Mouse (Mus musculus): Measurements from ENCODE around the gene Fam229a.

The Fam229a gene

DNA sequence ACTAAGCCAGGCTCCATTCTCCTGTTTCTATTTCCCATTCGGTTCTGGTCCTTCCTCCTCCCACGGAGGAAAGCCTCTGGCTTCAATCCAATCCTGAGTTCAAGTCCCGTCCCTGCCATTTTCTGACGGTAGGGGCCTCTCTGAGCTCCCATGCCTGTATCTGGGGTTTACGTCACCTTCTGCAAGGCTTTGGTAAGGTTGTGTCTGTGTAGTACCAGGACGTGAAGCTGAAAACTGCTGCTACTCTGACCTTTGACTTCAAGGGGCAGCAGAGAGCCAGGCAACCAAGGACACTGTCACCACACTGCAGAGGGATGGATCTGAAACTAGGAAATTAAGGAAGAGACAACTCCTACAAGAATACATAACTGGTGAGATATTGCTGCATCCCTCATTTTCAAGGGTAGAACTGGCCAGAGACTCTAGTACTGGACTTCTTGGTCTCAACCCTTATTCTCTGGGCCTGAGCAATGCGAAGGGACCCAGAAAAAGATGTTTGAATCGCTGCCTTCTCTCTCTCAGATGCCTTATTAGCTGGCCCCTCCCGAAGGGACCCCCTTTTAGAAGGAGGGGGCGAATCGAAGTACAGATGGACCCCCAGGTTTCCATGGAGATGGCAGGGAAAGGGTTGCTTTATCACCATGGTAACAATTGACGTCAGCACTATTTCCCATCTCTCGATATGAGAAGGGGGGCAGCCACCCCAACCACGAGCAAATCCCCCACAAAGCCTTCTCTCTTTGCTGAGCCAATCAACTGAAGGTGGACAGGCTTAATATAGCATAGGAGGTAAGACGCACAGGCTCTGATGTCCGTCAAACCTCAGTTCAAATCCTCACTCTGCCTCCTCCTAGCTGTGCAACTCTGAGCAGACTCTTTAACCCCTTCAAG, 4.9 kb downstream of the Fam229a start:
- DNase-seq, result peak in 1 of 2 experiments; percentile 25

DNA sequence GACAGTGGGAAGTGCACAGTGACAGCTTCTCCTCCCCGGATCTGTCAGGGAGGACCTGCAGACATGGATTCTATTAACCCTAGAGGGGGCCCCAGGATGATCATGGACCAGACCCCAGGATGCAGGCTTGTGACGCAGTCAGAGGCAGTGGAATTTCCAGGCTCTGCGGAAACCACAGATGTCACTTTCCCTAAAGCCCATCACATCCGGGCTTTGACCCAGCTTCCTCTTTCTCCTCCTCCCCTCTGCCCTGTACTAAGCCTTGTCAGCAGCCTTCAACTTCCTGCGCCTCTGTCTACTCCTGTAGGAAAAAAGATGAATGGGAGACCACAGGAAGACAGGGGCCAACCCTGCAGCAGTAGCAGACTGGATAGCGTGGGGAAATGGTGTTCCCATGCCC, 5.6 kb downstream of the Fam229a start:
- DNase-seq, result peak; percentile 57 to 63

DNA sequence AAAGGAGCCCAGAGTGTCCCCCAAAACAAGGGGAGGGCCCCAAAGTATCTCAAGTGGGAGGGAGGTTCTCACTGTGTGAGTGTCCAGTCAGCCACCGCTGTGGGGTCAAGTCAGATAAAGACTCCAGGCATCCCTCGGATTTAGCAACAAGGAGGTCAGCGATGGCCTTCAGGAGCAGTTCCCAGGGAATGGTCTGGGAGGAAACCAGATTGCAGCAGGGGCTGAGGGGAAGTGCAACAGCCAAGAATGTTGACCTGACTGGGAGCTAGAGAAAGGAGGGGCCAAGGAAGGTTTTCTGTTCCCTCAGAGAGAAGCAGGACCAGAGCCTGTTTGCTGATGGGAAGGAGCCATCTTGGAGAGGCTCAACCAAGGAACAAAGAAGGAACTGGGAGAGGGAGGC, 8.0 kb downstream of the Fam229a start:
- DNase-seq, result no peak

DNA sequence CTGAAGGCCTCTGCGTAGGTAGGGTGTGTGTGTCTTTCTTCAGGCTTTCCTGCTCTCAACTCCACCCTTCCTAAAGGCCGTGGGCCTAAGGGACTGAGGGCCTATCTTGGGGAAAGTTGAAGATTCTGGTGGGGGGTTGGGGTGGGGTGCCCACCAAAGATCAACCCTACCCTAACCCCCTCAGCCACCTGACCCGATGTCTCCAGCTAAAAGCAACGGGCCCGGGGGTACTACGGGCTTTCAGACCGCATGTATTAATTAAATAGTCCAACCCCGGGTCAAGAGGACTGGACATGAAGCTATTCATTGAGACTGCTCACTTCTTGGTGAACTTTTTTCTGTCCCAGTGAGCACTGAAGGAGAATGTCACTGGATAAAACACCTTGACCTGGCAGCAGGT, 9.0 kb downstream of the Fam229a start:
- DNase-seq, result no peak

DNA sequence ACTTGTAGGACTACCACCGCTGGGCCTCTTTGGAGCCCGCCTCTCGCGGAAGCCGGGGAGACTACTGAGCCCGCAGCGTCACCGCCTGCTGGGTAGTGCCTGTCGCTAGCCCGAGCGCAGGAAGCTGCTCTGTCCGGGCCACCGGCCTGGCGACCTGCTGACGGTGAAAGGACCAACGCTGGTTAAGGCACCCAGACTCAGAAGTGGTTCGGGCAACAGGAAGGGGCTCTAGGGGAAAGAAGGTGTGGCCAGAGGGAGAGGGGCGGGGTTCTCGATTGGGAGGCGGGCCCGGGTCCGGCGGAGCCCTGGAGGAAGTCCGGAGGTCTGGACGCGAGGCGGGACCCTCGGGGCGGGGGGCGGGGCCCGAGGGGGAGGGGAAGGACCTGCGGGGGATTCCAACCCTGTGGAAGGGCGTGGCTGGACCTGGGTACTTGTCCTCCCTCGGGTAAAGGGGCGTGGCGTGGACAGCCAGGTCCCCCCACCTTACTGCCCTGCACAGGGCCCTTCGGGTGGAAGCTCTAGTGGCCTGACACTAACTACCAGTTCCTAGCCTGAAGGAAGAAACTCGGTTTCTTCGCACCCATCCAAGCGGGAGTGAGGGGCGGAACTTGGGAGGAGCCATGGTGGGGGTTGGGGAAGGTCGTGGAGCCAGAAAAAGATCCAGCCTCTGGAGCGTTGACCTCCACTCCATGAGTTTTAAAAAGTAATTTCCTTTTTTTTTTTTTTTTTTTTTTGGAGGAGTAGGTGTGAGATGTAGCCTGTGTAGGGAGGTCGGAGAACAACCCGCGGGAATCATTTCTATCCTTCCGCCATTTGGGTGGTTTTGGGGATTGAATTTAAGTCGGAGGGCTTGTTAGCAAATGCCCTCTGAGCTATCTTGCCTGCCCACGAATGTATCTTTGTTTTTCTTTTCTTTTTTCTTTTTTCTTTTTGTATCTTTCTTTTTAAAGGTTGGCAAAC, 9.9 kb downstream of the Fam229a start:
- peak; percentile 87 to 88 for DNase-seq

DNA sequence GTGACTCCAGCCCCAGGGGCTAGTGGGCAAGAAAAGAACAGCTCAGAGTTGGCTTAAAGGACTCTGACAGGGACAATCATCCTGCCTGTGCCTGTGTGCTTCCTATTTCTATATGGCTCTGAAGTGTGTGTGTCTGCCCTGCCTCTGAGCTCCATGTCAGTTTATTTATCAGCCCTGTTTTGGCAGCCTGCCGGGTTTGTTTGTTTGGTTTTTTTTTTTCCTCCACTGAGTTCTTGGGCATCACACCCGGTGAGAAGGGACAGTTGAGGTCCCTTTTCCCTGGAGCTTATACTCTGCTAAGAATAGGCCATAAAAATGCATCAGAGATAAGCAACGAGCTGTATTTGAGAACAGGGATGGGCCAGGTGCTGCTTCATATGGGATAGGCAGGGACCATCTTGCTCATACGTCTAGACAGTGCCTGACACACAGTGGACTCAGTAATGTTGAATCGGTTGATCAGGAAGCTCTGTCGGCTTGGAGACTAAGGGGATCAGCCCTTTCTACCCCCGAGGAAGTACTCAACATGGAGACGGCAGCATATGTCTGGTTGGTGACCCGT, 11.4 kb downstream of the Fam229a start:
- DNase-seq, result no peak

DNA sequence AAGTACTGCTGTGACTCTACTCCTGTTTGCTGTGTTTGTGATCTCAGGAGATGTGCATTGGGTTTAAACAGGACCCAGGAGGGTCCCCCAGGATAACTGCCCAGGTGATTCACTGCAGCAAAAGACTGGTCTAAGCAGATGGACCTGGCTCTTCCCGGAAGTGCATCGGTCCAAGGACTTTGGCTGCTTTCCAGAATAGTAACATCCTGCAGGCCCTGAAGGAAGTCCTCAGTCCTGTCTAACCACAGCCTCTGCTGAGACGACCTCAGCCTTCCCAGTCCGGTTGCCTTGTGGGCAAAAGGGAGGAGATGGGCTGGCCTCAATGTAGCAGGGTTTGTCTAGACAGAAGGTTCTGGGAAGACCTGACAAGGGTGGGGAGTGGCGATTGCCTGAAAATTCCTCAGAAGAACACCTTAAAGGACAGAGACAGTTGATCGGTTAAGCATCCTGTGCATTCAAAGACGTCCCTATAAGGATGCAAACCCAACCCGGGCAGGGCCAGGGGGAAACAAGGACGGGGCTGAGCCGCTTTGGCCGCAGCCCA, 12.0 kb downstream of the Fam229a start:
- DNase-seq, result no peak

DNA sequence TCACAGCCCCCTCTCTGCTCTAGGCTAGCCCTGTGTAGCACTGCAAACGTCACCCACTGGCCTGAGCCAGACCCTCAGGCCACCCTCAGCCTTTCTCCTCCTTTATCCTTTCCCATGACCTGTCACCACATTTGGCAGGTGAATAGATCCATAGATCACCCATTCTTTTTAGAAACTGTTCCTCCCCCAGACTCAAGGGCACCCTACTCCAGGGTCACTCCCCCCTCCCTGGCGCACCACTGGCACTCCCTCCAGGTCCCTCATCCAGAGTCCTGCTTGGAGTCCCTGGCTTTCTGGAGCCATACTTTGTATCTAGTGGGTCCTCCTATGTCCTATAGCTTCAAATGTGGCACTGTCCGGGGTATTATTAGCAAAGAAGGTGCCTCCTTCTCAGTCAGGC, 14.5 kb downstream of the Fam229a start:
- no peak for DNase-seq

DNA sequence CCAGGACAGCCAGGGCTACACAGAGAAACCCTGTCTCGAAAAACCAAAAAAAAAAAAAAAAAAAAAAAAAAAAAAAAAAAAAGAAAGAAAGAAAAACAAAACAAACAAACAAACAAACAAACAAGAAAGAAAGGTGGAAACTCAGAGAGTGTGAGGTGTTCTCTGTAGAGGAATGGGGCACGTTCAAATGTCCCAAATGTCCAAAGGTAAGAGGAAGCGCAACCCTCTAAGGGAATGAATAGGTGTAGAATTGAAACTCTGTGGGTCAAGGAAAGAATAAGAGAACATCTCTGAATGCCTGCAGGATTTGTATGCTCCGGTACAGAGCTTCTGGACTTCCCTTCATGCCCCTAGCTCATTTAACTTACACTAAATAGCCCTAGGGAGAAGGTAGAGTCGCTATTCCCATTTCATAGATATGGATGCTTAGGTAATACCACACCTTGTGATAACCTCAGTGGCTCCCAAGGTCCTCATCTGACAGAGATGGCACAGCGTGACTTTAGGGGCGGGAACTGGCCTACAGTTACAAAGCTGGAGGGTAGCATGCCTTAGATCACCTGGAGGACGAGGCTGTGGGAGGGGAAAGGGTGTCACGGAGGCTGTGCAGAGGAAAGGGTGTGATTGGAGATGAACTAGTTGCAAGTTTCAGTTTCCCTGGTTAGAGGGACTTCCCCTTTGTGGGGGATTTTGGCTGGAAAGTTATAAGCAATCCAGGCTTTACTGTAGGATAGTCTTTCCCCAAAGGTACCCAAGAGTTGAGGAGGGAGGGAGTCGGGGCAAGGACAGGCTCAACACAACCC, 16.6 kb downstream of the Fam229a start:
- DNase-seq, result no peak

DNA sequence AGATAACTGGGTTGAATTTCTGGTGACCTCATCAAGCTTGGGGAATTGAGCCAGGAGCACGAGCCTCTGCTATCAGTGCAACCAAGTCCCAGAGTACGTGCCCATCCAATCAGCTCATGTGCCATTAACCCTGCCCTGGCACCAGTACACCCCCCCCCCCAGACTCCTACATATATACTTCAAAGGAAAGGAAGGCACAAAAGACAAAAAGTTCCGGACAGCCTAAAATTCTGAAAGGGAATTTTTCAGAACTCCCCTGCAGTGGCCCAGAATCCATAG, 17.2 kb downstream of the Fam229a start:
- DNase-seq, result no peak

DNA sequence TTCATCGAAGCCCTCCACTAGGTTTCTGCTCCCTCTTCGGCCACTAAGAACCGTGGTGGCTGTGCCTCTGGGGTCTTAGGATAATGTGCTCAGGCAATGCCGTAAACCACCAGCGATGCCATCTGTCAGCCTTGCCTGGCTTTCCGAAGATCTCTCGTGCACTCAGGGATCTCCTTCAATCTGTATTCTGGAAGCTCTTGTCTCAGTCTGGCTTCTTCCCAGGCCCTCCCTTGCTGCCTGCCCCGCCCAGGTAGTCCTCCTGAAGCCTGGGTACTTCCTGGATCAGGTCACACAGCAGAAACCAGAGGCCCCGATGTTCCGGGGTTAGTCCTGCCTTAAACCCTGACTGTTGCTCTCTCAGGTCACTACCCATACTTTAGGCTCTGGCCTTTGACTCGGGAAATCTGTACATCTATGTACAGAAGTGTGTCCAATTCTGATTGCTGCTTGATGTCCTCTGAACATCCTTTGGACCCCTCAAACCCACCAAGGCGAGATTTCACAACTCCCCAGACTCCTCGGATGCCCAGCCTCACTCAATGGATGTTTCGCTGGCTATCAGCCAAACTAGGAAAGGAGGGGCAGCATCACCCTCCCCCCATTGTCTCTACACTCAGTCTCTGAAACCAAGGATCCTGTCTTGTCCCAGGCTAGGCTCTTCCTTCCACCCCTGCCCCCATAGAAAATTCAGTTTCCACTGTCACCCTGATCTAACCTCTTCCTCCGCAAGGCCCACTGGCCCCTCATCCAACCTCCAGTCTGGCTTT, 18.0 kb downstream of the Fam229a start:
- DNase-seq, result no peak

DNA sequence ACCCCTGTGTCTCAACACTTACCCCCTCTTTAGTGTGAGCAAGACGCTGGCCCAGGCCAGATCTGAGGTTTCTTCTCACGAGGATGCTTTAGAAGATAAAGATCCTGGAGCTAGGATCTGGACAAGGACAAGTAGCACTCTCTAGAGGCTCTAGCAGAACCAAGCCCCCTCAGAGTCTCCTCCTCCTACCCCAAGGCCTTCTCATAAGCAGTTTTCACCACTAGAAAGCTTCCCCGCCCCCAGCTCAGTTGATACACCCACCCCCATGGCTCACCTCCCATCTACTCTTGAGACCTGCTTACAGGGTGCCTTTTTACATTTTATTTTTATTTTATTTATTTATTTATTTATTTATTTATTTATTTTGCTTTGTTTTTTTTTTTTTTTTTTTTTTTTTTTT, 18.7 kb downstream of the Fam229a start:
- DNase-seq, result no peak

DNA sequence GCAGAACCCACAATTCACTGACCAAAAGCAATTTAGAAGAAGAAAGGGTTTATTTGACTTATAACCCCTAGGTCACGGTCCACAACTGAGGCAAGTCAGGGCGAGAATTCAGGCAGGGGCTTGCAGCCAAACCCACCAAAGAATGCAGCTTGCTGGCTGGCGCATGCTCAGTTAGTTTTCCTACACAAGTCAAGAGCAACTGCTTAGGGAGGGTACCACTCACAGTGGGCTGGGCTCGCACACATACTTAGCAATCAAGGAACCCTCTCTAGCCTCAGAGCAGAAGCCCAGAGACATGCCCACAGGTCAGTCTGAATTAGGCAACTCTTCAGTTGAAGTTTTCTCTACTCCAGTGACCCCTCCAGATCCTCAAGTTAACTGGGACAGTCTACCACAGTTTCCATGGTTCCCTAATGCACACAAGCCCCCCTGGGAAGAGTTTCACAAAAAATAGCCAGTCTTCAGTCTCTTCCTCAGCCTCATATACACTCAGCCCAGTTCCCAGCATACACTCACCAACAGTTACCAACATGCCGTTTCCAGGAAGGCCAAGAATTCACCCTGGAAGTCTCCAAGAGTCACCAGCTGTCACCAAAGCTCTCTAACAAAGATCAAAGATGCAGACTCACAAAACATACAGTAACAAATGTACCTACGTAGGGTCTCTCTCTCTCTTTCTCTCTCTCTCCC, 19.9 kb downstream of the Fam229a start:
- DNase-seq, result no peak

DNA sequence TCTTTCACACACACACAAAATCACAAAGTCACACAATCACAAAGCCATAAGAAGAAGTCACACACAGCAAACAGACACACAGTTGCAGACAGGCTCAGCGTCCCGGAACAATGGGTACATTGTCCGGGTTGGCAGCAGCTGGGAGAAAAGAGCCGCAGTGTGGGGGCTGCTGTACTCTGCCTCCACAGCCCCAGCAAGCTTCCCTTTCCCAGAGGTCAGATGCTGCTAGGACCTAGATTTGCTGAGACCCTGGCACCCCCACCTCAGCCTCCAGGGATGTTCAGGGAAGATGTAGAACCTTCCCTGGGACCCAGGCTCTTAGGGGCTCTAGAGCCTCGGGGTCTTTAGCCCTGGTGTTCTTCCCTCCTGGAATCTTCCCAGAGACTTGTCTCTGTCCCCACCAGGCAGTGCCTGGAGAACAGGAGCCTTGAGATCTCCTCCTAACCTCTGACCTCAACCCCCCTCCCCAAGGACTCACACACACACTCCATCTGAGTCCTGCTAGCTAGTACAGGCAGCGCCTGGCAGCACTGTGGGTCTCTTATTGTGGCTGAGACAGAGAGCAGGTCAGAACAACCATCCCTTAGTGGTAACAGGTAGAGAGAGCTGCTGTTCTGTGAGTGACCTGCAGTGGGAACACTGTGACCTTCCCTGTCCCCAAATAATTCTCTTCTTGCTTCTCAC, 20.6 kb downstream of the Fam229a start:
- DNase-seq, result no peak

DNA sequence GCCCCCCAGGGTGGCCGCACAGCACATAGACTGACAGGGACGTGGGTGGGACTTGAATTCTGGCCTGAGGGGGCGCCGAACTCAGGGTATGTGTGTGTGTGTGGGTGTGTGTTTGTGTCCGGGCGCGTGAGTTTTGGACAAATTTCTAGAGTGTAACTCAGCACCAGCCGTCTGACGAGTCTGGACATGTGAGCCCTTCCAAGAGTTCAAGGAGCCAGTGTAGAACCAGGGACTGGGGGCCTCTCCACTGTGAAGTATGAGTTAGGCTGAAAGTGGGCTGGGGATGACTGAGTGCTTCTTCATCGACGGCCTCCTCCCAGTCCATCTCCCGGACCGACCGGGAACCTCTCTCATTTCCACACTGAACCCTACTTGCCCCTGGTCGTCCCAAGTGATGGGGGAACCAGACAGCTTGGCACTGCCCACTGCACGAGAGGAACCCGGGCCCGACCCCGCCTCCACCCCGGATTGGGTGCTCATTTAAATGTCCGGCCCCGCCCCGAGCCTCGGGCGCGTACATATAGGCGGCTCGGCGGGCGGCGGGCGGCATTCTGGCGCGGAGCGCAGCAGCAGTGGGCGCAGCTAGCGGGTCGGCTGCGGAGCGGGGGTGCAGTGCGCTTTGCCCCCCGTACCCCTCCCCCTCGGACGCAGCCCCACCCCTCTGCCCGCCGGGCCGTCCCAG, 22.2 kb downstream of the Fam229a start, which contains the start of gene Marcksl1:
Gene Marcksl1, plus strand, starts transcription at position 496 of the 682 bp plus-strand sequence.
- peak; percentile 72 to 79 for DNase-seq

DNA sequence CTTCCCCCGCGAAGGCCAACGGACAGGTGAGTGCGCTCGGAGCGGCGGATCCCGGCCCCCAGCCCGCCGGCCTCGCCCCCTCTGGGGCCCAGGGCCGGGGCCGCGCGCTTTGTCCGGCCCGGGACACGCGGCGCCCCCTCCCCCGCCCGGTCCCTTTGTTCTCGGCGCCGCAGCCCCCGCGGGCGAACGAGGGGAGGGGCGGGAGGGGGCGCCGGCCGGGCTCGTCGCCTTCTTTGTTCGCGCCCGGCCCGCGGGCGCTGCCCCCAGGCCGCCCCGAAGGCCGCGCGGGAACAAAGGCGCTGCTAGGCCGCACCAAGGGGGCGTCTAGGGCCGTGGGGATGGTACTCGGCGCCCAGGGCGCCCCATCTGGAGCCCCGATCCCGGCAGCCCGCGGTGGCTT, 22.9 kb downstream of the Fam229a start:
- no peak for DNase-seq

DNA sequence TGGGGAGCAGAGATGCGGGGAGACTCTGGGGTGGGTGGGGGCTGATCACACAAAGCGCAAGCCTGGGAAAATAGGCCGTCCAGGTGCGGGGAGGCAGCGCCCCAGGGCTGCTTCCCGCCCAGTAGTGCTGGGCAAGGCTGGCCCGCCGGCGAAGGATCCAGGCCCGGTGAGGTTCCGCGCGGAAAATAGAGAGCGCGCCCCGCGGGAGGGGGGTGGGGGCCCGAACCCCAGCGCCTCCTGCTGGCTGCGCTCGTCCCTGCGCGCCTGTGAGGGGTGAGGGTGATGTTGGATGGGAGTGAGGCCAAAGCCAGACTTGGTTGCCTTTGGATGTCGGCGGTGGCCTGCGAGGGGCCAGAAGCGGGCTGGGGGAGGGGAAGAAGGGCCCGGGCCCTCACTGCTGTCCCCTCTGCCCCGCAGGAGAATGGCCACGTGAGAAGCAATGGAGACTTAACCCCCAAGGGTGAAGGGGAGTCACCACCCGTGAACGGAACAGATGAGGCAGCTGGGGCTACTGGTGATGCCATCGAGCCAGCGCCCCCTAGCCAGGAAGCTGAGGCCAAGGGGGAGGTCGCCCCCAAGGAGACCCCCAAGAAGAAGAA, 23.4 kb downstream of the Fam229a start:
- DNase-seq, result peak in 1 of 2 experiments; percentile 31

DNA sequence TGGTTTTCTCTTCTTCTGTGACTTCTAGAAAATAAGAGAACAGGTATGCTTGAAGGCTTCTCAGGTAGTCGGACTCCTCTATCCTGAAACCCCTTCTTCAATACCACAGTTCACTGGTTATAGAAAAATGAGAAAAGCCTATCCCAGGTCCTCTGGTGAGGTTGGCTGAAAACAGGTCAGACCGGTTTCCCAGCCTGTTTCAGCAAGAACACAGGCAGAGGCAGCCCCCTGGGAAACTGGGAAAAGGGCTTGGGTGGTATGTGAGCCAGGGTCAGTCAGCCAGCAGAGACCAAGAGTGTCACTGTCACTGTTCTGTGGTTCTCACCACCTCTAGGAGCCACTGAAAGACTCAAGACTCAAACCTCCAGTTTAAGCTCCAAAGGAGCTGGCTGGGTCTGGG, 25.9 kb downstream of the Fam229a start:
- DNase-seq, result peak; percentile 44 to 56

DNA sequence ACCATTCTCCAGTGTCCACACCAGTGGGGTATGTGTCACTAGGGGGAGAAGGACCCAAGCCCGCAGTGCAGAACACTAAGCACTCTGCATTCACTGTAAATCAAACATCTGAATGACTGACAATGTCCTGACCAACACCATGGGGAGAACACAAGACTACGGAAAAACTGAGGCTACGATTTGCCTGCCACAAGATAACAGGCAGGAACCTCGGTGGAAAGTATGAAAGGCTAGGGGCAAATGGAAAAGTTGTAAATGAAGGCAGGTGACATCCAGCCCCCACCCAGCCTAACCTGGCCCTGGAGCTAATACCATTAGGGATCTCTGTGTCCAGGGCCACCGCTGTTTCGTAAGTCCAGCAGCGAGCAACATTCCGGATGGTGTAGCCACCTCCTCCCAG, 27.5 kb downstream of the Fam229a start:
- no peak for DNase-seq
